Mouse (Mus musculus) lung, embryonic 15.5 days (tissue): ENCODE data around the gene Prrx1. TPM values are rescaled to one million over a fixed set of nuclear protein-coding genes. Genes with fewer than 3 reads are reported as not detected.

Source experiments
- ATAC-seq: fragments of 200-750 bp; cut with Nextera tagmentation; 2 replicates; pipeline ENCODE4 v1.8.0; 2017; ENCODE audit warnings: moderate number of reproducible peaks, borderline replicate concordance; ENCODE audit not compliant: low FRiP score, low TSS enrichment; ENCODE audit errors: extremely low read depth
- H3K27ac ChIP-seq: fragments of 300-500 bp; sonication (generic); 2 replicates; pipeline ENCODE4 v1.5.1; 2015; ENCODE audit warnings: moderate library complexity, mild to moderate bottlenecking, inconsistent platforms
- H3K27me3 ChIP-seq: fragments of 300-500 bp; sonication (generic); 2 replicates; pipeline ENCODE4 v1.6.1; 2015; ENCODE audit warnings: inconsistent platforms
- H3K36me3 ChIP-seq: fragments of 300-500 bp; sonication (generic); 2 replicates; pipeline ENCODE4 v1.6.1; 2015; ENCODE audit warnings: inconsistent platforms
- H3K4me1 ChIP-seq: fragments of 300-500 bp; sonication (generic); 2 replicates; pipeline ENCODE4 v1.6.1; 2015; ENCODE audit warnings: inconsistent platforms
- H3K4me2 ChIP-seq: fragments of 300-500 bp; sonication (generic); 2 replicates; pipeline ENCODE4 v1.6.1; 2015; ENCODE audit warnings: inconsistent platforms, mild to moderate bottlenecking, moderate library complexity
- H3K4me3 ChIP-seq: fragments of 300-500 bp; sonication (generic); 2 replicates; pipeline ENCODE4 v1.5.1; 2015; ENCODE audit warnings: mild to moderate bottlenecking, inconsistent platforms
- H3K9ac ChIP-seq: fragments of 300-500 bp; sonication (generic); 2 replicates; pipeline ENCODE4 v1.6.1; 2015; ENCODE audit warnings: inconsistent platforms
- H3K9me3 ChIP-seq: fragments of 300-500 bp; sonication (generic); 2 replicates; pipeline ENCODE4 v1.6.1; 2016; ENCODE audit warnings: inconsistent platforms
- WGBS: fragments of 180-500 bp; shearing (Covaris S2); methylation state at CpG from one replicate; pipeline ENCODE4 v1.1.7; 2015; 5-methylcytosine and 5-hydroxymethylcytosine counted together
- polyA plus RNA-seq: library from polyadenylated mRNA; unstranded; fragments of >200 nt; fragmentation: Nextera tagmentation; extraction: Ambion mirVana; gene quantifications from 2 replicates; pipeline ENCODE4 v1.2.1, GENCODE M21; 2015

Prrx1 gene
- polyA plus RNA-seq, 1 experiment from 2014 or later = 10.6 TPM

GRCm38 (mm10) chr1:163283980-163284635 is 29.4 kb downstream of the Prrx1 start:
- H3K27me3 ChIP-seq = no peaks in the 10 kb centered on the region
- H3K4me1 ChIP-seq = peaks cover 4% of the 10 kb centered on the region; the same call in 1 of the 2 replicates
- no peaks in the 10 kb centered on the region for H3K9me3 ChIP-seq
- H3K4me3 ChIP-seq = no peak overlapping the region
- H3K4me2 ChIP-seq = no peak overlapping the region
- no peak overlapping the region for H3K9ac ChIP-seq
- ATAC-seq = no peak
- 87% methylated on average over 9 of the region's 9 CpGs for WGBS
- H3K36me3 ChIP-seq = no peaks in the 10 kb centered on the region
- H3K27ac ChIP-seq = no peak overlapping the region

- WGBS = 39% methylated on average over 7 of the region's 7 CpGs
- no peaks in the 10 kb centered on the region for H3K9me3 ChIP-seq
- no peaks in the 10 kb centered on the region for H3K36me3 ChIP-seq
- no peak overlapping the region for H3K4me3 ChIP-seq
- no peak overlapping the region for H3K27ac ChIP-seq
- no peak overlapping the region for H3K9ac ChIP-seq
- H3K27me3 ChIP-seq = no peaks in the 10 kb centered on the region
- no peak for ATAC-seq
- H3K4me2 ChIP-seq = no peak overlapping the region
- peaks cover 4% of the 10 kb centered on the region; the same call in 1 of the 2 replicates for H3K4me1 ChIP-seq
Observed at GRCm38 (mm10) chr1:163281450-163282198, 31.9 kb downstream of the Prrx1 start.

GRCm38 (mm10) chr1:163280842-163281122 is 32.7 kb downstream of the Prrx1 start:
- H3K4me1 ChIP-seq = peaks cover 4% of the 10 kb centered on the region; the same call in 1 of the 2 replicates
- H3K27ac ChIP-seq = 0 out of 2 replicates have a peak overlapping the region, but pooled peaks have one; percentile 27

GRCm38 (mm10) chr1:163280097-163280841 is 33.2 kb downstream of the Prrx1 start:
- Histone ChIP-seq H3K9ac (no peak overlapping the region), H3K4me2 (no peak overlapping the region), H3K27me3 (no peaks in the 10 kb centered on the region), H3K27ac (0 out of 2 replicates have a peak overlapping the region, but pooled peaks have one; percentile 27), H3K4me3 (no peak overlapping the region), H3K36me3 (no peaks in the 10 kb centered on the region), H3K9me3 (no peaks in the 10 kb centered on the region), H3K4me1 (peaks cover 4% of the 10 kb centered on the region; the same call in 1 of the 2 replicates)
- ATAC-seq = no peak
- WGBS = 47% methylated on average over 7 of the region's 7 CpGs

More at GRCm38 (mm10) chr1:163280842-163281122, 32.7 kb downstream of the Prrx1 start:
- Histone ChIP-seq H3K27me3 (no peaks in the 10 kb centered on the region), H3K4me2 (no peak overlapping the region), H3K4me3 (no peak overlapping the region), H3K9me3 (no peaks in the 10 kb centered on the region), H3K36me3 (no peaks in the 10 kb centered on the region), H3K9ac (no peak overlapping the region)
- ATAC-seq = no peak
- 31% methylated on average over 2 of the region's 2 CpGs for WGBS

GRCm38 (mm10) chr1:163277069-163277468 is 36.4 kb downstream of the Prrx1 start:
- 76% methylated on average over 7 of the region's 7 CpGs for WGBS
- Histone ChIP-seq H3K9me3 (no peaks in the 10 kb centered on the region), H3K9ac (no peak overlapping the region)

GRCm38 (mm10) chr1:163274919-163275318 is 38.6 kb downstream of the Prrx1 start:
- WGBS = 85% methylated on average over 3 of the region's 3 CpGs
- H3K9ac ChIP-seq = no peak overlapping the region
- ATAC-seq = no peak
- no peak overlapping the region for H3K4me2 ChIP-seq
- H3K9me3 ChIP-seq = no peaks in the 10 kb centered on the region
- no peaks in the 10 kb centered on the region for H3K4me1 ChIP-seq
- no peaks in the 10 kb centered on the region for H3K36me3 ChIP-seq
- no peak overlapping the region for H3K27ac ChIP-seq
- H3K4me3 ChIP-seq = no peak overlapping the region
- no peaks in the 10 kb centered on the region for H3K27me3 ChIP-seq

More at GRCm38 (mm10) chr1:163277069-163277468, 36.4 kb downstream of the Prrx1 start:
- no peaks in the 10 kb centered on the region for H3K36me3 ChIP-seq
- H3K27me3 ChIP-seq = no peaks in the 10 kb centered on the region
- no peak overlapping the region for H3K4me2 ChIP-seq
- H3K4me3 ChIP-seq = no peak overlapping the region
- H3K4me1 ChIP-seq = no peaks in the 10 kb centered on the region; the same call in 1 of the 2 replicates
- no peak for ATAC-seq
- H3K27ac ChIP-seq = no peak overlapping the region

- Histone ChIP-seq H3K36me3 (no peaks in the 10 kb centered on the region), H3K27ac (no peak overlapping the region), H3K4me3 (no peak overlapping the region), H3K9ac (no peak overlapping the region), H3K27me3 (no peaks in the 10 kb centered on the region), H3K9me3 (no peaks in the 10 kb centered on the region), H3K4me2 (no peak overlapping the region), H3K4me1 (no peaks in the 10 kb centered on the region)
- no peak for ATAC-seq
- WGBS = 80% methylated on average over 3 of the region's 3 CpGs
Observed at GRCm38 (mm10) chr1:163273132-163273531, 40.4 kb downstream of the Prrx1 start.

GRCm38 (mm10) chr1:163266853-163267538 is 46.5 kb downstream of the Prrx1 start:
- Histone ChIP-seq H3K4me2 (no peak overlapping the region), H3K4me1 (no peaks in the 10 kb centered on the region)
- 89% methylated on average over 8 of the region's 8 CpGs for WGBS

GRCm38 (mm10) chr1:163257298-163257697 is 56.2 kb downstream of the Prrx1 start:
- Histone ChIP-seq H3K36me3 (no peaks in the 10 kb centered on the region), H3K4me3 (no peak overlapping the region), H3K27me3 (no peaks in the 10 kb centered on the region), H3K9ac (no peak overlapping the region), H3K4me1 (no peaks in the 10 kb centered on the region), H3K9me3 (no peaks in the 10 kb centered on the region), H3K27ac (no peak overlapping the region), H3K4me2 (no peak overlapping the region)
- WGBS = 79% methylated on average over 2 of the region's 2 CpGs
- ATAC-seq = no peak

More at GRCm38 (mm10) chr1:163266853-163267538, 46.5 kb downstream of the Prrx1 start:
- H3K9me3 ChIP-seq = no peaks in the 10 kb centered on the region
- no peaks in the 10 kb centered on the region for H3K27me3 ChIP-seq
- ATAC-seq = no peak
- H3K9ac ChIP-seq = no peak overlapping the region
- H3K36me3 ChIP-seq = no peaks in the 10 kb centered on the region
- no peak overlapping the region for H3K4me3 ChIP-seq
- no peak overlapping the region for H3K27ac ChIP-seq

- Histone ChIP-seq H3K27me3 (no peaks in the 10 kb centered on the region), H3K27ac (no peak overlapping the region), H3K9ac (no peak overlapping the region), H3K4me3 (no peak overlapping the region), H3K4me2 (no peak overlapping the region), H3K36me3 (no peaks in the 10 kb centered on the region), H3K9me3 (no peaks in the 10 kb centered on the region), H3K4me1 (no peaks in the 10 kb centered on the region)
- no peak for ATAC-seq
- WGBS = 98% methylated on average over 2 of the region's 2 CpGs
Observed at GRCm38 (mm10) chr1:163255884-163256283, 57.6 kb downstream of the Prrx1 start.

GRCm38 (mm10) chr1:163252796-163253195 is 60.7 kb downstream of the Prrx1 start:
- Histone ChIP-seq H3K4me2 (no peak overlapping the region), H3K9me3 (no peaks in the 10 kb centered on the region), H3K27ac (no peak overlapping the region), H3K36me3 (no peaks in the 10 kb centered on the region), H3K4me3 (no peak overlapping the region), H3K27me3 (no peaks in the 10 kb centered on the region), H3K9ac (no peak overlapping the region), H3K4me1 (no peaks in the 10 kb centered on the region)
- no peak for ATAC-seq
- WGBS = 69% methylated on average over 4 of the region's 4 CpGs
